Mouse (Mus musculus): ENCODE measurements at regions not wholly inside any gene's neighbourhood (a gene's known extent, or its start where the extent isn't known, plus 50 kb on each side); places are given as distances from the start of the nearest gene placed in this dataset.

DNA sequence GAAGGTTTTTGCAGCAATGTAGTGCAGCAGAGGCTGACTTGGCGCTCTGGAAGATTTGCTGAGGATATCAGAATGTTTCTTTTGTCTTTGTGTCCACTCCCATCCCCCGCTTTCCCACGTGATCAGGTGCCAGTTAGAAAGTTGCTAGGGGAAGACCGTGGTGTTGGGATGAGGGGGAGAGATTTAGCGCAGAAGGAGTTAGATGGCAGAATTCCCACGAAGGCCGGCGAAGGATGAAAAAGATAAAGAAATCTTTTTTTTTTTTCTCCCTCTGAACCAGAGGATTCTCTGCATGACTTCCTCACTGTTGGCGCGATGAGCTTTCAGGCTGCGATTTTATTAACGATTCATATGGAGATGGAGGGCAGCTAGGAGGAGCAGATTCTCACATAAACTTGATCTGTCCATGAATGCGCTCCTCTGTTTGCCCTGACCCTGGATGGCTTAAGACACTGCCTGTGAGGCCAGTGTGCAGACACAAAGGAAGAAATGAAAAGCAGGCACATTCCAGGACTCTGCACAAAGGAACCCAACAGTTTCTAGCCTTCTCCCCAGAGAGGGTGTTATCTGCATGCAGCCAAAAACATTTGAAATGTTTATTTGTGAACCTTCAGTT is 201.5 kb downstream of the Gm11146 start:
- no peak for DNase-seq (ENCODE audit: low spot score)

DNA sequence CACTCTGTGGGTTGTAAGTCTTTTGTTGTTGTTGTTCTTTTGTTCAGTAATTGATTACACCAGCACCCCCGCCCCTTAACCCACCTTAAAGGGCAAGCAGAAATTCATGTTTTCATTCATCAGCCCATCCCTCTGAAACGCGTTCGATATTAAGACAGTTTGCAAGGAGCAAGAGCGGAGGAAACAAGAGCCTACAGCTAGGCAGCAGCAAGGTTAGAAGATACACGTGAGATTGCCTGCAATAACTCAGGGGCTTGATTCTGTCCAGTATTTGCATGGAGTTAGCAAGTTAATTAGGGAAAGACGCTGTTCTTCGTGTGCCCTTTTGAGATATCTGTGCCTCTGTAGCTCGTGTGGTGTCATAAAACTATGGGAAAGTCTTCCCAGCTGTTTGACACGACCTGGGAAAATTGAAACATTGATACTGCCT is 202.0 kb downstream of the Gm11146 start:
- no peak for DNase-seq (ENCODE audit: low spot score)

DNA sequence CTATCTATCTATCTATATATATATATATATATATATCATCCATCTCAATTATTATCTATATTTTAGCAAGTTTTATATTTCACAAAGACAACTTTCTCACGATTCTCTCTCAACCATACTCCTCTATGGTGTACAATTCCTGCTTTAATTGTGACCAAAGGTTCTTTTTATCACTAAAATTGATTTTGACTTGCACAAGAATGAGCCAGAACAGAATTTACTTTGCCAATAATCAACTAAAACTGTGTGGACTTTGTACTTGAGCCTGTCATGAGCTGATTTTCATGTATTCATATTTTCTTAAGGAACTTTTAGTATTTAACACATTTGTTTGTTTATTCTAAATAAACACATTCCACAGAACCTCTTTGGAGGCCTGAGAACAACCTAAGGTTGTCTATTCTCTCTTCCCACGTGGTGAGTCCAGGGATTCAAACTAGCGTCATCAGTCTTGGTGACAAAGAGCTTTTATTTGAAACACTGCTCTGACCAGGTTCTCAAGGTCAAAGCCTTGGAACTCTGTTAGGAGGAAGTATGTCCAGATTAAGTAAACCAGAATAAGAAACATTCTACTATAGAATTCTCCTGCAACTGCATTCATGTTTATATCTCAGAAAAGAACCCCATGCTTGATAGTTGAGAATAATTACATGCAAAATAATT is 207.7 kb downstream of the Gm11146 start:
- no peak for DNase-seq (ENCODE audit: low spot score)

DNA sequence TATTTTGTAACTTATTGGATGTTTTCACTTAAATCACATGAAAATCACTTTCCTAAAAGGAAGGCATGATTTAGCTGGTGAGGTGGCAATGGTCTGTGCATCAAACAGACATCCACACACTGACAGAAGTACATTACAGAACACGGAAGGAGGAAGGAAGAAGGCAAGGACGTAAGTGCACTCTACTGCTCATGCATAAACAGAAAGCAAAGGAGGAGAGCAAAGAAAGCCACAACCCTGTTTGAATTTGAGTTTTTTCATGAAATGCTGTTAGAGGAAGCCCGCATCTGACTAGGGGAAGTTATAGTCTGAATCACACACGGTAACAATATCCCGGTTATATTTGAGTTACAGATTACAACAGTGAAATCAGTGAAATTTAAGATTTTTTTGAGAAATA is 208.4 kb downstream of the Gm11146 start:
- no peak for DNase-seq (ENCODE audit: low spot score)

DNA sequence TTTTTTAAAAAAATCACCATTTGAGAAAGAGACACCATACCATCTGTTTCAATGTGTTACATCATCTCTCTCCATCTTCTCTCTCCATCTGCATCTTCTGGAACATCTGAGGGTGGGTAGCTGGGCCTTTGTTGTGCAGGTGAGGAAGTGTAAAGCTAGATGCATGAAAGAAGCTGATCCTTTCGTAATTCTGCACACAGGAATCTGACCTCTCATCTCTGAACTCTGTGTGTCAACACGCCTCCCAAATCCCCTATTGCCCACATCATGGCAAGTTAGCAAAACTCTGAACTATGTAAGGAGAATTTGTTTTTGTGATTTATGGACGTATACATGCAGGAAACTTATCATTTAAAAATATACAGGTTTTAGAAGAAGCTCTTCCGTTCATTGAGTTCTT is 209.7 kb downstream of the Gm11146 start:
- no peak for DNase-seq (ENCODE audit: low spot score)

DNA sequence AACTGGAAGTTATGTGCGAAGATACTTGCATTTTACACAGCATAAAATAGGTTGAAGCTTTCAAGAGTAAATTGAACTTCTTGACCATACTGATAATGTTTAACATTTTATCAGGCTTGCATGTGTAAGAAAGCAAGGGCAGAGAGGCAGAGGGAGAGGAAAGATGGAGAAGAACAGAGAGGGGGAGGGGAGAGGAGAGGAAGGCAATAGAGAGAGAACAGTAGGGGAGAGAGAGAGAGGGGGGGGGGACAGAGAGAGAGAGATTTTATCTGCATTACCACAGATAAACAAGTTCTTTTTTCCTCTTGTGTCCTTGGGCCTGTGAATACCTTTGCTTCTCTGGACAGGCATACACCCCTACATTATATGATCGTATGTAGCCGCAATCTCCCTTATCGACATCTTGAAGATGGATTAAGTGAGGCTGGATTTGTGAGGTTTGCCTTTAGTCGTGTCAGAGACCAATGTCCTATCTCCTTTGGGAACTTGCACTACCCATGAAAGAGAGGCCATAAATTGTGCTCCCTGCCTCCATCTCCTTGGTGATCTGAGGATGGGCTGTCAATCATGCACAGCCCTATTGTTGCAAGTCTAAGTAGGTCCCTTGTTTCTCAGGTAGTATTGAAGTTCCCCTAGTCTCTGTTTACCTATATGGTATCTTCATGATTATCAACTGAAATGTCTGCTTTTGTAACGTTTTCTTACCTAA is 217.7 kb downstream of the Gm11146 start:
- DNase-seq (ENCODE audit: low spot score): no peak

DNA sequence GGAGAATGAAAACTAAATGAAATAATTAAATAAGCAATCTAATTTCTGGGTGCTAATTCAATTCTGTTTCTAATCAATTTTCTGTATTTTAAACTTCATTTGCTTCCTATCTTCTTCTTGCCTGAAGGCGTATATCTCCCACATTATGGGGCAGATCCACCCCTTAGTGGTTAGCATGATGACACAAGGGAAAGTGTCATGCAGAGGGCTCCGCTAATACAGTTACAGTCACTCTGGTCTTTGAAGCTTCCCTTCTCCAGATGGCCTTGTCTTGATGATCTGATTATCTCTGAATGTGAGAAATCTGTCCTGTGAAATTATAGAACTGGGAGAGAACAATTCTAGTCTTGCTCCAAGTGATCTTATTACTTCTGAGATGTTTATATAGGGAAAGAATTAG is 219.1 kb downstream of the Gm11146 start:
- no peak for DNase-seq (ENCODE audit: low spot score)

DNA sequence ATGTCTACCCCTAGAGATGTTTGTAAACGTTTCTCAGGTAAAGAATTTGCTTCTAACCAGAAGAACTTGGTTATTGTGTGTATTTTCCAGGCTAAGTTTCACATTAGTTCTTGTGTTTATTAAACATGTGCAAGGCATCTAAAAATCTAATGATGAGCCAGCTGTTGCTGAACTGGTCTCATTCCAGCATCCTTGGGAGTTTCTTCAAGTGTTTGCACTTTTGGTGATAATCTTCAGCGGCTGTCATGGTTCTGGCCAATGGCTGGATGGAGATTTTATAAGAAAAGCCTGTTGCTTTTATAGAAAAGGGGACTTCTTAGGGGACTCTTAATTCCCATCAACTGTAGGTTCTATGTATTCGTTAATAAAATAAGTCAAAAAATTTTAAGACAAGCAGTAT is 229.1 kb downstream of the Gm11146 start:
- no peak for DNase-seq (ENCODE audit: low spot score)

DNA sequence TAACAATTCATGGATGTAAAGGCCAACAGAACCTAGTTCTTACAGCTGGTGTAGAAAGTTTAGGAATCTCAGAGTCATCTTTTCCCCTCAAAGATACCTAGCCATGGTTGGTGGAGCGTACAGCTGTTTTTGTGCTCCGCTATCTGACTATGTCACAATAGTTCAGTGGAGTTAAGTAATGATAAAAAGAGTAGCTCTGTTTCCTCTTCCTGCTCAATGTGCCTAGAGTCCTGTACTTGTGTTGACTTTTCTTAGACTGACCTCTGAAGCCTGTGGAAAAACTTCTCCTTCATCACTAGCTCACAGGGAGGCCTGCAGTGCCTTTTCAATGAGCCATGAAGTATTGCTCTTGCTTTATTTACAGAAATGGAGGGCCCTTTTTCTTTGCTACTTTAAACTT is 232.1 kb downstream of the Gm11146 start:
- no peak for DNase-seq (ENCODE audit: low spot score)

DNA sequence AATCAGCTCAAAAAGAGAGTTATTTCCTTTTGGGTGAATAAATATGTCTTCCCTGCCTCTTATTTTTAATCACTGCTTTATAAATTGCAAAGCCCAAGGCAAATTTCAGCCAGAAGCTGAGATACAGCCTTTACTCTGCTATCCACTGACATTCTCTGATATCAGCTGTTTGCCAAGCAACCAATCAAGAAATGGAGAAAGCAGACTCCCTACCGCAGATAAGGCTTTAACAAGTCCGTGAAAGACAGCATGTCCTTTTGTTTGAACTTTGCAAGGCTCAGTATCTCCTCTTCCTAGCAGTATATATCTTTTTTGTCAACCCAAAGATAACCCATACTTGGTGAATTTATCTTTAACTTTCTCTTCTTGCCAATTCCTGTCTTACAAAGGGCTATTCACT is 236.6 kb downstream of the Gm11146 start:
- no peak for DNase-seq (ENCODE audit: low spot score)

DNA sequence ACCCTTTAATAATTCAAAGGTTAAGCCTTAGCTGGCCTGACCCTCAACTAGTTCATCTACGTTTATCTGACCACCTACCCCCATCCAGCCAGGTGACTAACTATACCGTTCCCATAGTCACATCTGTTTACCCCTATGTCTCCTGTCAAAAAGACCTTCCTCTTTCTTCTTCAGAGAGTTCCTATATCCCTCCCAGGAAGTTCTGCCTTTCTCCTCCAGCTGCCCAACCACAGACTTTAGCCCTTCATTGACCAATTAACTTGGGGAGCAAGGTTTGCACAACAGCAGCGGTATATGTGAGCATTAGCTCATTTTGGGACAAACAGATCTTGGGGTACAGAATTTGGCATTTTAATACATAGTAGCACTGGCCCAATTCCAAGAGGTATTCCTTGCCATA is 237.5 kb downstream of the Gm11146 start:
- no peak for DNase-seq (ENCODE audit: low spot score)

DNA sequence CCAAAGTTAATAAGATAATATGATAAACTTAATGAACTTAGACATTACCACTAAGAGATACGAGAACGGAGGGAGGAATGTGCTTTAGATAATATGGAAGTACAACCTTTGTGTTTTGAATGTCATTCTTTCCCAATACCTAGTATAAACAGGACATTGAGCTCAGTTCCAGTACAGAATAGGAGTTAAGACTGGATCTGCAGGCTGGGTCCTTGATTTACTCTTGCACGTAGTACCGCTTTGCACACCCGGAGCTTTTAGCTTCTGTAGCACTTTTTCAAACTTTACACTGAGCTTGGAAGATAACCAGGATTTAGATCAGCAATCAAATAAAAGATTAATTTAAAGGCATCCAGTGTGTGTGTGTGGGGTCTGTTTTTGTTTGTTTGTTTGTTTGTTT is 242.7 kb downstream of the Gm11146 start:
- no peak for DNase-seq (ENCODE audit: low spot score)

DNA sequence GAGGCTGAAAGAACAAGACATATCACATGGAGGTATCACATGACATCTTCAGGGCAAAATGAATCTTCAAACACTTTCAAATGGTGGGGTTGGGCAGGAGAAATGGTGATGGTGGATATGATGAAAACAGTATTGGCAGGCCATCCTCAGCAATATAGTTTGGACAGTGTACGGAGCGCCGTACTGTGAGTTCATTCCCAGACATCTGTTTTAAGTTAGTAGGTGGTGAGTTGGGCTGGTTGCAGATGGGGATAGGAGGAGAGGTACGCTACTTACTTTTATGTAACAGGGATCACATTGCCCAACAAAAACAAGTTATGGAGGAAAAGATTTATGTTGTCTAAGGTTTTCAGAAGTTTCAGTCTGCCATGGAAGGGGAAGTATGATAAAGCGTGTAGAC is 246.6 kb downstream of the Gm11146 start:
- DNase-seq (ENCODE audit: low spot score): no peak

DNA sequence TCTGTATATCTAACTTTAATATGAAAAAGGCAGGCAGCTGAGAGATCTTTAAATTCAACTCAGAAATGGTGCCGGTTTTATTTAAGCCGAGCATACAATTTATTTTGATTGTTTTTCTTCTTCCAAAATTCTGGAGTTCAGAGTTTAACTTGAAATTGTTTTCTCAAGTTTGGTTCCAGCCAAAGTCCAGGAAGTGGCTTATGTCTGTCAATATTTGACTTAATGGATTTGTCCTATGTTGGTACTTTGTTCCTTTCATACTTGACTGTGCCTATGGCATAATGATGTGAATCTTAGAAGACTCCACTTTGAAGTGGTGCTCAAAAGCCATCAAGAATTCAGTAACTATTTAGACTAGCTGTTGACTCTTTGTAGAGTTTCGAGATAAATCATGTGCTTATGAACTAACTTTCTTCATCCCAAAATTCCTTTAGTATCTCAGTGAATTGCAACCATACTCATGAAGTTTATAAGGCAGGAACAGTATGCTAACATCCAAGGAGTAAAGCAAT is 247.6 kb downstream of the Gm11146 start:
- no peak for DNase-seq (ENCODE audit: low spot score)

DNA sequence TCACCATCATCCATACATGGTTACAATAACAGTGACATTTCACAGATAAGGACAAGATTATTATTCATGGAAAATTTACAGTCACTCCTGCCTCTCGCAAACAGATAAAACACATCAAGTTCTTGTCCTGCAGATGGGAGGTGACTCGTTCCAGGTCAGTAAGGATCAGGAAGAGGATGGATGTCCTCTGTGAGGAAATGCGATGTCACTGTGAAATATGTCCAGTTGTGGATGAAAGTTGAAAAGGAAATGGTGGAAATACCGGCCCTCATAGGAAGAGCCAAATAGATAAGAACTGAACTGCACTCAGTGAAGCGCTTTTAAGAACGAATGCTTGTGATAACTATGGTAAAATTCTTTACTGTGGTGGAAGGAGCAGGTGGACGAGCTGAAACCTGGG is 255.8 kb downstream of the Gm11146 start:
- DNase-seq (ENCODE audit: low spot score): no peak

DNA sequence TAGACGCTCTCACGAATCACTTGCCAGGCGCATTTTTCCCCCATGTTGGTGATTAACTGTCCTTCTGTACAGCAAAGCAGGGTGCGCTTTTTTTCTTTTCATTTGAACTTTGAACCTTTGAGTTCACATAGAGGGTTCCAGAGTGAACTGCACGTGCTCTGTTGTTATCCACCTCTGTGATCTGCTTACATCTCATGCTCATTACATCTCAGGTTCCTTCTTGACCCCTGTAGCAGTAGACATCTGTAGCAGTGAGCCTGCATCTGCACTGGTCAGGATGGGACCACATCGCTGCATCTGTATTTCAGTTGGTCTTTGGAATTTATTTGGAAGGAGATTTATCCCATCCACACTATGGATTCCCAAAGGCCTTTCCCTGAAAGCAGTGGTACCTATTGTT is 269.6 kb downstream of the Gm11146 start:
- no peak for DNase-seq (ENCODE audit: low spot score)

DNA sequence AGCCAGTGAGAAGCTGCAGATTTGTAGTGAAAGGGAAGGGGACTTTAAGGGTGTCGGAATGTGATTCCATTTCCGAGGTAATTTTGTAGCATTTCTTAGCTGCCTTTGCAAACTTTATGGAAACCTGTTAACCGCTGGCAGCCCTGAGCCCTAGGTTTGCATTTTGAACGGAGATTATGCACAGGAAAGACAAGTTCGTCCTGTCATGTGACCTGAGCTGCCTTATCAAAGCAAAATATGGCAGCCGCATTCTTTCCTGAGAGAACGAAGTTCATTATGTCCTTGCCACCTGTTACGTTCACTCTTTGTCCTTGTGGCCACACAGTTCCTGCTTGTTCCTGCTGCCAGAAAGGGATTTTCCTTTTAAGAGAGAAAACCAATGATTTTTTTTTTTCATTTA is 270.9 kb downstream of the Gm11146 start:
- DNase-seq (ENCODE audit: low spot score): no peak

DNA sequence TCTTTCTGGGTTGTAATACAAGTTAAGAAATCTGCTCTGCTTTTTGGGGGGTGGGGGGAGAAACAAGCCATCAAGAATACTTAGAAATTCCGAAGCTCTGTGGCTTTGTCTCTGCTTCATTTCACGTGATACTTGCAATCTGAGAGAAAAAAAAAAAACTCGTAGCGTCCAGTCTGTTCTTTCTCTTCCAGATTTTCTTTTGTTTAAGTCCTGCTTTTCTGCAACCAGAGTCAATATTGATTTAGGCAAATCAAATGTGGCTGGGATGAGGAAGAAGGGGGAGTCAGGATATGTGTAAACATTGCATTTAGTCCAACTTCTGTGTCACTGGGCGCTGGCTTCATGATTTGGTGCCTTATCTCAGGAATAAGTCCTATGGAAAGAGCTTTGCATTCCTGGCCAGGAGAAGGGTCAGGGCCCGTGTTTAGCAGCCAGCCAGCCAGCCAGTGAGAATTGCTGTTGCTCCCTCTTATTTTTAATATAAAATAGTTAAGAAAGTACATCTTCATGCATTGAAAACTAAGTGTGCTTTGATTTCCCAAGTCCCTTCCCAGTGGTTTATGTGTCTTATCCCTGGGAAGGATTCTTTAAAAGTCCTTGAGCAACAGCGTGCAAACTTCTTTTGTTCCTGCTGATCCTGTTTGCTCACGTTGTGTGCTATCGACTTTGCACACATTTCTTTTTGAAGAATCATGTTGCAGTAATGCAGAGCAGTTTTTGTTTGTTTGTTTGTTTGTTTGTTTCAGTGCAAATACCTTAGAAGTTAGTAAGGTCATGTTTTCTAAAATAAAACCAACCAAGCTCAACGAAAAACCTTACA is 272.0 kb downstream of the Gm11146 start:
- DNase-seq (ENCODE audit: low spot score): no peak

DNA sequence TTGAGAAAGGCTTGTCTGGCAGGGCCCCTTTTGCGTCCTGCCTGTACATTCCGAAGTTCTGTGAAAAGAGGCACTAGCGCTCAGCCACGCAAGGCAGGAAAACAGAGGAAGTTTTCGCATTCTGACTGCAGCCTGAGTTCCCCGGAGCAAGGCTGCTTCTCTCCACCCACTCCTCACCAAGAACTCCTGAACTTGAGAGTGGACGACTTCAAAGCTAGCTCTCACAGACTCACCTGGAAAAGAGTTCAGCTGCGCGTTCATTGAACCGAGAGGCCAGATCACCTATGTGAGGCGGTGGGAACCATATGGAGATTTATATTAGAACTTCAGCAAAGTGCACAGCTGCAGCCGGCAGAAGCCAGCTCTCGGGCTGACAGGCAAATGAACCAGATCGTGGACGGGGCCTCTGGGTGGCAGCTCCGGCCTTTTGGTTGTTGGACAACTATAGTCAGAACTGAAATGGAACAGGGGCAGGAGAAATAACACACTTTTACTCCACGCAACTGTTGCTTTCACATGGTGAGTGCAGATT is 272.7 kb downstream of the Gm11146 start:
- no peak for DNase-seq (ENCODE audit: low spot score)

DNA sequence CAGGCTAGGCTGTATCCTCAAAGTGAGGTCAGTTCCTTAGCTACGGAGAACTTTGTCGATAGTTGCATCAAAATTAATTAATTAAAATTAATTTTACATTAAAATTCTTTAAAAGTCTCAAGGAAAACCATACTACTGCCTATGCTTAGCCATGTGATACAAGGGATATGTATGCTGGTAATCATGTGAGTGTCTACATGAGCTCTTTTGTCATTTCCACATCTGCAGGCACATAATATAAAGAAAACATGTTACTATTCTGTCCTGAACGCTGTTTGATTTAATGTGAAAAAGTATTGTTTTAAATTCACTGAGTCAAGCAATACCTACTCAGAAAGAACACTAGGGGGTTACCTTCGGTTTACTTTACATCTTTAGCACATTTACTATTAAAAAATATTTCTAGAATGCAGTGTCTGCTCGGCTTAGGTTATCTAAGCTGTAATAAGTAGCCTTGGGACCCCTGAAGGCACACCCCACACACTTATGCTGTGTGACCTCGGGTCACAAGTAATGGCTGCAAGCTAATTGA is 273.2 kb downstream of the Gm11146 start:
- no peak for DNase-seq (ENCODE audit: low spot score)

DNA sequence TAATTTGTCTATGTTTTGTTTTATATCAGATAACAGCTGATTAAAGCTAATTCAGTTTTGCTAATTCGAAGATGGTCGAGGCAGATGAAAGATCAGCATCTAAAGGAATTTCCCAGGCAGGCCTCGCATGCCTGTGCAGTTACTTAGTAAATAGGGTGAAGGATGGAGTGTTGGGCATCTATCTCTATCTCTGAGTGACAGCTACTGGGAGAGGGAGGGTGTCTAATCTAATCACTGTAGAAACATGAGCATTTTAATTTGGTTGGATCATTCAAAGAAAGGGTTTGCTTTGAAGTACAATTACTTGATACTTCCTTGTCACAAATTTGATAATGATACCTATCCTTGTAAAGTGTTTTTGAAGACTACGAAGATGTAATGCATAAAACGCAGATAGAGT is 273.8 kb downstream of the Gm11146 start:
- no peak for DNase-seq (ENCODE audit: low spot score)

DNA sequence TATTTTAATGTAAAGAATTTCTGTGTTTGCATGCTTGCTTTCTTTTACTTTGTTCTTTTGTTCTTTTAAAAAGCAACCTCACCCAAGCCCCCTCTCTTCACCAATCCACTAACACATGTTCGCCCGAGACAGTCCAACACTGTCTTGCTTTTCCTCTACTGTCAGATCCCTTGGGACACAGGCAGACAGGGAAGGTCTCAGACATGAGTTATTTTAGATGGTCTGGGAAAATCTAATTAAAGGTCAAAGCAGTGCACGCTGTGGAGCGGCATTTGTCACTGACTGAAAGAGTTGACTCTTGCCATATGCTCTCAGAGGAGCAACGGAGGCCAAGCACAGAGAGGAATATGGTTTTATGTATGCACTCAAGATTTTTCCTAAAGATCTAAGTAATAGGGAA is 279.6 kb downstream of the Gm11146 start:
- no peak for DNase-seq (ENCODE audit: low spot score)
